Mouse (Mus musculus) right cerebral cortex, postnatal 10 days (tissue): ENCODE results near the gene Vmn2r44.
"Not testable (repeated sequence)": the region's sequence is repeated elsewhere in the genome, so short reads cannot be mapped to it uniquely, and the experiment has no call there.

Experiments
- DNase-seq, 2 experiments: peaks; one replicate each; pipeline ENCODE4 v3.0.0; 2021; ENCODE audit warnings: low spot score in 2 of 2

The Vmn2r44 gene

DNA sequence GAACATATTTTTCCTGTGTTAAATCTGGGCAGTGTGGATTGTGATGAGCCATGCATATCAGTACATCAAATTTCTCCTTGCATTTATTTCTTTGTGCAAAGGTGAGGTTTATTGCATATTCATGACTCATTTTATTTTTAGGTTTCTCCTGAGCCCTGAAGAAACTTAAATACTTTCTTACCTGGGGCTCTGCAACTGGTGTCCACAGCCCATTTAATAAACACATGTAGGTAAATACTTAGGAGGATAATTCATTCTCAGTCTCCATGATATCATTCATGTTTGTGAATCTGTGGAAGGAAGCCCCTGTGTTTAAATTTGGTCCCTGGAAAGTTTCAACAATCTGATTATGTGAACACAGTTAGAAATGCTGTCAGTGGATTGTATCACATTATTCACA lies at the start of gene Vmn2r44:
Gene Vmn2r44 (minus strand): TSS at position 101 of the 400 bp plus-strand sequence.
- DNase-seq = not testable (repeated sequence)

GRCm38 (mm10) chr7:8357879-8358278 lies 25.3 kb downstream of the Vmn2r44 start:
- DNase-seq = not testable (repeated sequence)
